Mouse (Mus musculus): ENCODE measurements around the gene Rexo5. TPM values are rescaled to one million over a fixed set of nuclear protein-coding genes. Genes with fewer than 3 reads are reported as not detected.

The Rexo5 gene
- 1 to 10 TPM in 1 of 2 experiments, under 1 TPM in 1; 0.25 to 1.9 TPM for total RNA-seq (2021)

GRCm38 (mm10) chr7:119793586-119794250 lies at the start of gene Rexo5, which contains the start of gene Eri2:
Gene Rexo5, plus strand, starts transcription at chr7:119794006.
Gene Eri2, minus strand, starts transcription at chr7:119794058.
- intact Hi-C loops (cut with DNase I), result no loop called here
- peak; percentile 71 to 74 for DNase-seq (ENCODE audit: low spot score in 2 of 2)

- intact Hi-C loops (cut with DNase I), result no loop called here
- no peak for DNase-seq (ENCODE audit: low spot score in 2 of 2)
Measured at GRCm38 (mm10) chr7:119744321-119744720, 49.5 kb upstream of the Rexo5 start.

- intact Hi-C loops (cut with DNase I), result no loop called here
- DNase-seq (ENCODE audit: low spot score in 2 of 2), result no peak
Measured at GRCm38 (mm10) chr7:119745869-119746268, 47.9 kb upstream of the Rexo5 start.

GRCm38 (mm10) chr7:119748761-119749160 lies 45.0 kb upstream of the Rexo5 start:
- intact Hi-C loops (cut with DNase I), result no loop called here

GRCm38 (mm10) chr7:119749942-119750341 lies 43.9 kb upstream of the Rexo5 start:
- intact Hi-C loops (cut with DNase I), result no loop called here
- no peak for DNase-seq (ENCODE audit: low spot score in 2 of 2)

More at GRCm38 (mm10) chr7:119748761-119749160, 45.0 kb upstream of the Rexo5 start:
- no peak for DNase-seq (ENCODE audit: low spot score in 2 of 2)

- no peak for DNase-seq (ENCODE audit: low spot score in 2 of 2)
- intact Hi-C loops (cut with DNase I), result no loop called here
Measured at GRCm38 (mm10) chr7:119753696-119754095, 40.1 kb upstream of the Rexo5 start.

GRCm38 (mm10) chr7:119760527-119760951 lies 33.3 kb upstream of the Rexo5 start, which contains the start of gene Acsm3:
Gene Acsm3, plus strand, starts transcription at chr7:119760923.
- intact Hi-C loops (cut with DNase I), result no loop called here
- no peak for DNase-seq (ENCODE audit: low spot score in 2 of 2)

GRCm38 (mm10) chr7:119762166-119762697 lies 31.6 kb upstream of the Rexo5 start:
- intact Hi-C loops (cut with DNase I), result no loop called here
- no peak for DNase-seq (ENCODE audit: low spot score in 2 of 2)

- no peak for DNase-seq (ENCODE audit: low spot score in 2 of 2)
- intact Hi-C loops (cut with DNase I), result no loop called here
Measured at GRCm38 (mm10) chr7:119764377-119764776, 29.4 kb upstream of the Rexo5 start.

- intact Hi-C loops (cut with DNase I), result no loop called here
- DNase-seq (ENCODE audit: low spot score in 2 of 2), result no peak
Measured at GRCm38 (mm10) chr7:119766996-119767395, 26.8 kb upstream of the Rexo5 start.

GRCm38 (mm10) chr7:119769895-119770294 lies 23.9 kb upstream of the Rexo5 start:
- intact Hi-C loops (cut with DNase I), result no loop called here
- no peak for DNase-seq (ENCODE audit: low spot score in 2 of 2)

- intact Hi-C loops (cut with DNase I), result loop anchor here (10.0 kb wide), 1 partner anchor 109 kb away; no protein-coding TSS in a partner anchor
Measured at GRCm38 (mm10) chr7:119783453-119783852, 10.4 kb upstream of the Rexo5 start.

GRCm38 (mm10) chr7:119784908-119785307 lies 8.9 kb upstream of the Rexo5 start:
- intact Hi-C loops (cut with DNase I), result loop anchor here (10.0 kb wide), 1 partner anchor 110 kb away; no protein-coding TSS in a partner anchor
- DNase-seq (ENCODE audit: low spot score in 2 of 2), result no peak

More at GRCm38 (mm10) chr7:119783453-119783852, 10.4 kb upstream of the Rexo5 start:
- DNase-seq (ENCODE audit: low spot score in 2 of 2), result no peak

- DNase-seq (ENCODE audit: low spot score in 2 of 2), result no peak
- intact Hi-C loops (cut with DNase I), result loop anchor here (10.0 kb wide), 1 partner anchor 114 kb away; no protein-coding TSS in a partner anchor
Measured at GRCm38 (mm10) chr7:119789024-119789423, 4.8 kb upstream of the Rexo5 start.

- intact Hi-C loops (cut with DNase I), result no loop called here
- DNase-seq (ENCODE audit: low spot score in 2 of 2), result peak in 1 of 2 experiments; percentile 4
Measured at GRCm38 (mm10) chr7:119794251-119794638, 439 bp downstream of the Rexo5 start.

- no peak for DNase-seq (ENCODE audit: low spot score in 2 of 2)
- intact Hi-C loops (cut with DNase I), result no loop called here
Measured at GRCm38 (mm10) chr7:119795311-119795710, 1.5 kb downstream of the Rexo5 start.

GRCm38 (mm10) chr7:119800488-119800887 lies 6.7 kb downstream of the Rexo5 start:
- DNase-seq (ENCODE audit: low spot score in 2 of 2), result no peak
- intact Hi-C loops (cut with DNase I), result no loop called here

- no peak for DNase-seq (ENCODE audit: low spot score in 2 of 2)
- intact Hi-C loops (cut with DNase I), result no loop called here
Measured at GRCm38 (mm10) chr7:119800991-119801390, 7.2 kb downstream of the Rexo5 start.

GRCm38 (mm10) chr7:119807396-119807795 lies 13.6 kb downstream of the Rexo5 start:
- intact Hi-C loops (cut with DNase I), result no loop called here
- no peak for DNase-seq (ENCODE audit: low spot score in 2 of 2)

GRCm38 (mm10) chr7:119808723-119809122 lies 14.9 kb downstream of the Rexo5 start:
- intact Hi-C loops (cut with DNase I), result no loop called here
- no peak for DNase-seq (ENCODE audit: low spot score in 2 of 2)

- intact Hi-C loops (cut with DNase I), result no loop called here
- no peak for DNase-seq (ENCODE audit: low spot score in 2 of 2)
Measured at GRCm38 (mm10) chr7:119835371-119835770, 41.6 kb downstream of the Rexo5 start.

All from left cerebral cortex, postnatal 36 days (tissue).